Mouse (Mus musculus) stomach, embryonic 14.5 days (tissue): ENCODE data around the gene Ppp1r9a. TPM values are rescaled to one million over a fixed set of nuclear protein-coding genes. Genes with fewer than 3 reads are reported as not detected.
A peak's percentile ranks its signal among the peaks of the same experiment; 100 is the strongest.

ENCODE experiments used
- ATAC-seq: fragments of 200-750 bp; cut with Nextera tagmentation; 2 replicates; pipeline ENCODE4 v1.8.0; 2017; ENCODE audit warnings: low read depth, moderate TSS enrichment; ENCODE audit not compliant: insufficient number of reproducible peaks, insufficient read depth, low FRiP score
- H3K27ac ChIP-seq: fragments of 300-500 bp; sonication (generic); 2 replicates; pipeline ENCODE4 v1.5.1; 2014; ENCODE audit warnings: mild to moderate bottlenecking, low read length, moderate library complexity, mixed read lengths
- H3K27me3 ChIP-seq: fragments of 300-500 bp; sonication (generic); 2 replicates; pipeline ENCODE4 v1.6.1; 2014; ENCODE audit warnings: low read length, control low read depth, mixed read lengths; ENCODE audit not compliant: control insufficient read depth, insufficient read depth
- H3K36me3 ChIP-seq: fragments of 300-500 bp; sonication (generic); 2 replicates; pipeline ENCODE4 v1.6.1; 2014; ENCODE audit warnings: mild to moderate bottlenecking, control low read depth, low read length, moderate library complexity, mixed read lengths; ENCODE audit not compliant: control insufficient read depth, insufficient read depth
- H3K4me1 ChIP-seq: fragments of 300-500 bp; sonication (generic); 2 replicates; pipeline ENCODE4 v1.6.1; 2014; ENCODE audit warnings: low read length, control low read depth, mixed read lengths; ENCODE audit not compliant: control insufficient read depth, insufficient read depth
- H3K4me2 ChIP-seq: fragments of 300-500 bp; sonication (generic); replicated peaks from 2 replicates; pipeline ENCODE4 v1.6.1; 2014; ENCODE audit warnings: low read depth, low read length, control low read depth
- H3K4me3 ChIP-seq: fragments of 300-500 bp; sonication (generic); 2 replicates; pipeline ENCODE4 v1.5.1; 2014; ENCODE audit warnings: low read depth, low read length, control low read depth
- H3K9ac ChIP-seq: fragments of 300-500 bp; sonication (generic); replicated peaks from 2 replicates; pipeline ENCODE4 v1.6.1; 2014; ENCODE audit warnings: low read depth, mild to moderate bottlenecking, control low read depth, low read length, moderate library complexity, mixed read lengths
- H3K9me3 ChIP-seq: fragments of 300-500 bp; sonication (generic); 2 replicates; pipeline ENCODE4 v1.6.1; 2016; ENCODE audit warnings: low read depth, low read length, control low read depth; ENCODE audit not compliant: control insufficient read depth
- WGBS: fragments of 180-500 bp; shearing (Covaris S2); extraction: QIAGEN DNeasy Blood & Tissue Kit; methylation state at CpG from one replicate; pipeline ENCODE4 v1.1.7; 2014; 5-methylcytosine and 5-hydroxymethylcytosine counted together
- polyA plus RNA-seq: library from polyadenylated mRNA; unstranded; fragments of >200 nt; fragmentation: Nextera tagmentation; extraction: Ambion mirVana; gene quantifications from 2 replicates; pipeline ENCODE4 v1.2.1, GENCODE M21; 2014

The Ppp1r9a gene
- polyA plus RNA-seq, 1 experiment from 2014 or later = 36.3 TPM

DNA sequence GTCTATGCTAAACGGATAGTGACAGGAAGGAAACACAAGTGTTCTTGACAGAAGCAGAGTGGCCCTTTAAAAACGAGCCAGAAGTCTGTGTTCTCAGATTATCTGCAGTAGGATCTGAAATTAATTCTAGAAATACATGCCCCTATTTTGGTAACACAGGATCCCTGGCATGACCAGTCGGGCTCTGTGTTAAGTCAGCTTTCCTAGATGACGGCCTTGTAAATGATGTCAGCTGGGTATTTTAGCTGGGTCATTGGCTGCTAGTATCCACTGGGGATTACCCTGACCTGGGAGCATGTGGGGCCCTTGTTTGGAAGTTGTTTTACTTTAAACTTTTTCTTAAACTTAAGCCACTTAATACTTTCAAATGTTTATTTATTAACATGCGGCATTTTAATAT is 125.1 kb downstream of the Ppp1r9a start:
- 61% methylated on average over 5 of the region's 5 CpGs for WGBS
- H3K9ac ChIP-seq = no peak overlapping the region
- H3K4me1 ChIP-seq = no peaks in the 10 kb centered on the region
- no peaks in the 10 kb centered on the region for H3K27me3 ChIP-seq
- H3K9me3 ChIP-seq = no peaks in the 10 kb centered on the region
- no peak for ATAC-seq
- H3K4me3 ChIP-seq = no peak overlapping the region
- no peak overlapping the region for H3K27ac ChIP-seq
- no peak overlapping the region for H3K4me2 ChIP-seq
- no peaks in the 10 kb centered on the region for H3K36me3 ChIP-seq

DNA sequence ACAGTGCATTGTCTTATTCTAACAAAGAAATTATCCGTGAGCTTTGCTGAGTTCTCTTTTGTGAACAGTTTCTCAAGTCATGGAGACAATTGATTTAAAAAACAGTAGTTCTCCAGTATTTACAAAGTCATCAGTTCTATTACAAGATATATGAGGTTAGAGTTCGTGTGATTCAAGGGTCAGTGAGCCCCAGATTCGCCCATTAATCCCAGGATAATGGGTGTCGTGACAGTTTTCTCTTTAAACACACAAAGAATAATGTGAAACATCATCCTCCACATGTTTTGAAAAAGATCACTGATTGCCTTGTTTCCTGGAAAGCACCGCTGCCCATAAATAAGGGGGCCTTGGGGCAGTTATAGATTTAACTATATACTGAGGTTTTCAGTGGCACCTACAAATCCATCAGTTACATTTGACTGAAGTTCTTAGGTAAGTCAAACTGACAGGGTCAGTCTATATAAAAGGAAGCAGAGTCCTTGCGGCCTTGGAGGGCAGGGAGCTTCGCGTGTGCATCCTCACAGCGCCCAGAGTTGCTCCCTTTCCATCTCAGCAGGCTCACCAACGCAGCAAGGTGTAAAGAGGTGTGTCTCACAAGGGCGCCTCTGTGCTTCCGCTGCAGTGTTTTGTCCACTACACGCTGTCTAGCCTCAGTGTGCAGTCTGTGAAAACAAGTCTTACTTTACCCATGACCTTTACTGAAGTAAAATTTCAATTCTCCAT is 126.6 kb downstream of the Ppp1r9a start:
- Histone ChIP-seq H3K27ac (no peak overlapping the region), H3K27me3 (no peaks in the 10 kb centered on the region), H3K9ac (no peak overlapping the region), H3K4me2 (no peak overlapping the region), H3K4me3 (no peak overlapping the region), H3K9me3 (no peaks in the 10 kb centered on the region), H3K36me3 (no peaks in the 10 kb centered on the region), H3K4me1 (no peaks in the 10 kb centered on the region)
- WGBS = 55% methylated on average over 13 of the region's 13 CpGs
- ATAC-seq = no peak

DNA sequence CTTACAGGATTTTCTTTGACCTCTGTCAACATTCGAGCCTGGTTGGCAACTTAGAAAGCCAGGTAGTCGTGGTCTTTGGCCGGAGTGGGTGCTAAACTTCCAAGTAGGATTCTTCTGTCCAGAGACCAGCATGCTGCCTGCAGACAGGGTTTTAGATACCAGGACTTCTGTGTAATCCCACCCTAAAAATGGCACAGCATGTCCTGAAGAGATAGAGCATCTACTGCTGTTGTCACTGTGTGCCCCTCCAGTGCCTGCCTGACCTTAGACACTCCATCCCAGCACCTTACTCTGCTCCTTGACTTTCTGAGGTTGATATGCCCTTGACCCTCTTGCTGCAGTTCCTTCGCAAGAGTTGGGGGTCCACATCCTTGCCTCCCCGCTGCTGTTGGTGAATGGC is 127.2 kb downstream of the Ppp1r9a start:
- no peak overlapping the region for H3K4me2 ChIP-seq
- no peaks in the 10 kb centered on the region for H3K4me1 ChIP-seq
- no peak for ATAC-seq
- H3K27me3 ChIP-seq = no peaks in the 10 kb centered on the region
- WGBS = 86% methylated on average over 5 of the region's 5 CpGs
- H3K9me3 ChIP-seq = no peaks in the 10 kb centered on the region
- H3K27ac ChIP-seq = no peak overlapping the region
- H3K36me3 ChIP-seq = no peaks in the 10 kb centered on the region
- H3K9ac ChIP-seq = no peak overlapping the region
- H3K4me3 ChIP-seq = no peak overlapping the region

DNA sequence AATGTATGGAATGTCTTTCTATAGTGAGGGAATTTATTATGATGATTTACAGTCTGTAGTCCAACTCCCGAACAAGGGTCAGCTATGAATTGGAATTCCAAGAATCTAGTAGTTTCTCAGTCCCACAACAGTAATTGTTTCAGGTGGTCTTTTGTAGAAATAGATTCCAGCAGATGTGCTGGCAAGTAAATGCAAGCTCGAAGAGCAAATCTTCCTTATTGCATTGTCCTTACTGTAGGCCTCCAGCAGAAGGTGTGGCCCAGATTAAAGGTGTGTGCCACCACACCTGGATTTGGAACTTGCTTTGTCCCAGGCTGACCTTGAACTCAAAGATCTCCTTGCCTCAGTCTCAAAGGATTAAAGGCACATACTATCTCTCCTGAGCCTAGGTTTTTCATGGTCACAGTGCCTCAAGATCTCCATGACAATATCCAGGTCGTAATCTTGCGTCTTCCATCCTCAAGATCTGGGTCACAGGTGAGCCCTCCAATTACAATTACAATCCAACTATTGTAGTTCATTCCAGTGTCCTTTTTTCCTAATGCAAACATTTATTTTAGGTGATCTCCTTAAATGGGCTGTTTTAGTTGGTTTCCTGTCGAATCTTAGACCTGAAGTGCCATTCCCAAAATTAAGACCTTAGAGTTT is 130.4 kb downstream of the Ppp1r9a start:
- H3K4me3 ChIP-seq = no peak overlapping the region
- 84% methylated on average over 5 of the region's 5 CpGs for WGBS
- no peaks in the 10 kb centered on the region for H3K27me3 ChIP-seq
- 0 out of 2 replicates have a peak, but pooled peaks cover under 1% of the 10 kb centered on the region for H3K4me1 ChIP-seq
- no peak overlapping the region for H3K27ac ChIP-seq
- no peaks in the 10 kb centered on the region for H3K9me3 ChIP-seq
- no peak for ATAC-seq
- H3K4me2 ChIP-seq = no peak overlapping the region
- no peaks in the 10 kb centered on the region for H3K36me3 ChIP-seq
- no peak overlapping the region for H3K9ac ChIP-seq

DNA sequence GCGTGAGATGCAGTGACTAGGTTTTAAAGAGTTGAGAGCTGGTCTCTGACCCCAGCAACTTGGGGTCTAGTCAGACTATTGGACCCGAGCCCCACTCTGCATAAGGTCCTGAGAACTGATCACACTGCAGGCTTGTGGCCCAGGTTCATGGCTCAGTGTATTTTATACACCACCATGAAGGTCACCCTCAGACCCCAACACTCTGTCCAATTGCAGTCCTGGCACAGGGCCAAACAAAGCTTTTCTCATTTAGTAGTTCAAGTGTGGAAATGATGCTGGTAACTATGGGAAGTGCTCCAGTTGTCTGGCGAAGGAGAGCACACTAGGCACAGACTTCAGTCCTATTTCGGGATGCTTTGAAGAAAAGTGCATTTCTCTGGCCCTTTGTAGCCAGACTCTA is 134.5 kb downstream of the Ppp1r9a start:
- ATAC-seq = 0 out of 2 replicates have a peak, but pooled peaks have one; percentile 14
- no peak overlapping the region for H3K27ac ChIP-seq
- H3K4me2 ChIP-seq = no peak overlapping the region
- H3K4me1 ChIP-seq = 0 out of 2 replicates have a peak, but pooled peaks cover 5% of the 10 kb centered on the region
- no peak overlapping the region for H3K4me3 ChIP-seq
- no peaks in the 10 kb centered on the region for H3K36me3 ChIP-seq
- H3K27me3 ChIP-seq = no peaks in the 10 kb centered on the region
- no peaks in the 10 kb centered on the region for H3K9me3 ChIP-seq
- no peak overlapping the region for H3K9ac ChIP-seq
- 80% methylated on average over 4 of the region's 4 CpGs for WGBS

- no peak overlapping the region for H3K27ac ChIP-seq
- H3K4me3 ChIP-seq = no peak overlapping the region
- WGBS = 60% methylated on average over 2 of the region's 2 CpGs
- H3K27me3 ChIP-seq = no peaks in the 10 kb centered on the region
- H3K4me1 ChIP-seq = 0 out of 2 replicates have a peak, but pooled peaks cover 5% of the 10 kb centered on the region
- no peaks in the 10 kb centered on the region for H3K36me3 ChIP-seq
- H3K9ac ChIP-seq = no peak overlapping the region
- ATAC-seq = no peak
- H3K4me2 ChIP-seq = no peak overlapping the region
- no peaks in the 10 kb centered on the region for H3K9me3 ChIP-seq
Measured at GRCm38 (mm10) chr6:5038140-5038749, 135.5 kb downstream of the Ppp1r9a start.

- no peak overlapping the region for H3K27ac ChIP-seq
- no peaks in the 10 kb centered on the region for H3K27me3 ChIP-seq
- no peak overlapping the region for H3K4me3 ChIP-seq
- H3K9me3 ChIP-seq = no peaks in the 10 kb centered on the region
- H3K4me2 ChIP-seq = no peak overlapping the region
- WGBS = 63% methylated on average over 2 of the region's 2 CpGs
- no peak for ATAC-seq
- H3K9ac ChIP-seq = no peak overlapping the region
- H3K4me1 ChIP-seq = 0 out of 2 replicates have a peak, but pooled peaks cover 5% of the 10 kb centered on the region
- no peaks in the 10 kb centered on the region for H3K36me3 ChIP-seq
Measured at GRCm38 (mm10) chr6:5039316-5039715, 136.6 kb downstream of the Ppp1r9a start.

DNA sequence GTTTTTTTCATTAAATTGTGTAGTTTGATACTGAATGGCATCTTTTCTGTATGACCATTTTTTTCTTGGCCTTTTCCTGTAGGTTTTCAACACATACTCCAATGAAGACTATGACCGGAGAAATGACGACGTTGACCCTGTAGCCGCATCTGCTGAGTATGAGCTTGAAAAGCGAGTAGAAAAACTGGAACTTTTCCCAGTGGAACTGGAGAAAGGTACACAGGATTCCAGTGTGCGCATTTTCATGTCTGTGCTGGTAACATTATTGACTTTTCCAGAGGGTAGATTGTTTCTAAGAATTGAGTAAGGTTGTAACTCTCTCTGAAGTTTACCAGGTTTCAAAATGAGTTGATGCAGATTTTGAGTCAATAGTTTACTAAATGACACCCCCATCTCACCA is 143.1 kb downstream of the Ppp1r9a start:
- H3K4me1 ChIP-seq = no peaks in the 10 kb centered on the region
- H3K4me3 ChIP-seq = no peak overlapping the region
- no peaks in the 10 kb centered on the region for H3K27me3 ChIP-seq
- H3K36me3 ChIP-seq = no peaks in the 10 kb centered on the region
- 86% methylated on average over 6 of the region's 6 CpGs for WGBS
- H3K9me3 ChIP-seq = no peaks in the 10 kb centered on the region
- H3K27ac ChIP-seq = no peak overlapping the region
- no peak for ATAC-seq
- H3K4me2 ChIP-seq = no peak overlapping the region
- H3K9ac ChIP-seq = no peak overlapping the region
